Mouse (Mus musculus) kidney, adult 2 months (tissue): ENCODE measurements around the gene Nme3.

Source experiments
- CTCF ChIP-seq: fragments of 200-500 bp; conservative IDR thresholded peaks from 2 replicates; pipeline ENCODE4 v1.5.1; 2011; ENCODE audit warnings: low read depth, mild to moderate bottlenecking, control low read depth, low read length, moderate library complexity, mixed read lengths; ENCODE audit not compliant: insufficient read depth, insufficient read length
- POLR2A ChIP-seq: fragments of 200-500 bp; IDR thresholded peaks from one replicate; pipeline ENCODE4 v1.6.1; 2011; ENCODE audit warnings: low read depth, low read length, control low read depth

- TF ChIP-seq POLR2A (no peak), CTCF (no peak)
Observed at GRCm38 (mm10) chr17:24855838-24856464, 40.3 kb upstream of the Nme3 start.
